Mouse (Mus musculus): ENCODE measurements around the gene Cenpa.

DNA sequence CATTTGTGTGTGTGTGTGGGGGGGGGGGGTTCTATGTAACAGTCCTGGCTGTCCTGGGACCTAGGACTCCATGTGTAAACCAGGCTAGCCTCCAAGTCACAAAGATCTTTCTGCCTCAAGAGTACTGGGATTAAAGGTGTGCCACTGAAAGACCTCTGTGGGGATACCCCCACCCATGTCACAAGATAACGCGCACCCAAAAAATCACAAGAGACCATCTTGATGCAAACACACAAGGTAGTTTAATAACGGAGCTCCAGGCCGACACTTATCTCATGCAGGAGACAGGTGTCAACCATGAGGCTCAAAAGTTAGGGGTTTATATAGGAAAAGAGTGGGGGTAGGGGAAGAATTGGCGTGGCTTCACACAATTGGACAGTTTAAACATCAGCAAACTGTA lies 5.8 kb upstream of the Cenpa start:
- TF ChIP-seq POLR2A (IDR thresholded peaks at IDR 0.05; ENCODE audit: borderline replicate concordance, control insufficient read depth, low read depth, low read length): no peak
- no peak for TF ChIP-seq CTCF (IDR thresholded peaks at IDR 0.05; ENCODE audit: control insufficient read depth, insufficient read depth, low read length)

All from bone marrow, adult 2 months (tissue).